Mouse (Mus musculus) hindbrain, embryonic 12.5 days (tissue): ENCODE data around the gene Tsc22d4. TPM values are rescaled to one million over a fixed set of nuclear protein-coding genes. Genes with fewer than 3 reads are reported as not detected.
A peak's percentile ranks its signal among the peaks of the same experiment; 100 is the strongest.

ENCODE experiments used
- ATAC-seq: fragments of 200-750 bp; cut with Nextera tagmentation; 2 replicates; pipeline ENCODE4 v1.8.0; 2017; ENCODE audit warnings: moderate TSS enrichment; ENCODE audit not compliant: low FRiP score
- H3K27ac ChIP-seq: fragments of 300-500 bp; sonication (generic); 2 replicates; pipeline ENCODE4 v1.5.1; 2016; ENCODE audit warnings: mild to moderate bottlenecking
- H3K27me3 ChIP-seq: fragments of 300-500 bp; sonication (generic); 2 replicates; pipeline ENCODE4 v1.6.1; 2016; ENCODE audit warnings: mild to moderate bottlenecking
- H3K36me3 ChIP-seq: fragments of 300-500 bp; sonication (generic); 2 replicates; pipeline ENCODE4 v1.6.1; 2016; ENCODE audit warnings: mild to moderate bottlenecking
- H3K4me1 ChIP-seq: fragments of 300-500 bp; sonication (generic); 2 replicates; pipeline ENCODE4 v1.6.1; 2016
- H3K4me2 ChIP-seq: fragments of 300-500 bp; sonication (generic); replicated peaks from 2 replicates; pipeline ENCODE4 v1.6.1; 2016; ENCODE audit warnings: mild to moderate bottlenecking
- H3K4me3 ChIP-seq: fragments of 300-500 bp; sonication (generic); 2 replicates; pipeline ENCODE4 v1.5.1; 2016; ENCODE audit warnings: mild to moderate bottlenecking
- H3K9ac ChIP-seq: fragments of 300-500 bp; sonication (generic); 2 replicates; pipeline ENCODE4 v1.6.1; 2016; ENCODE audit warnings: mild to moderate bottlenecking, moderate library complexity
- H3K9me3 ChIP-seq: fragments of 300-500 bp; sonication (generic); replicated peaks from 2 replicates; pipeline ENCODE4 v1.6.1; 2016; ENCODE audit warnings: mild to moderate bottlenecking
- WGBS: fragments of 180-500 bp; shearing (Covaris S2); methylation state at CpG from one replicate; pipeline ENCODE4 v1.1.7; 2016; 5-methylcytosine and 5-hydroxymethylcytosine counted together
- polyA plus RNA-seq: library from polyadenylated mRNA; unstranded; fragments of >200 nt; fragmentation: Nextera tagmentation; extraction: Ambion mirVana; gene quantifications from 2 replicates; pipeline ENCODE4 v1.2.1, GENCODE M21; 2016

The Tsc22d4 gene
- polyA plus RNA-seq, 1 experiment from 2014 or later: 81.8 TPM

DNA sequence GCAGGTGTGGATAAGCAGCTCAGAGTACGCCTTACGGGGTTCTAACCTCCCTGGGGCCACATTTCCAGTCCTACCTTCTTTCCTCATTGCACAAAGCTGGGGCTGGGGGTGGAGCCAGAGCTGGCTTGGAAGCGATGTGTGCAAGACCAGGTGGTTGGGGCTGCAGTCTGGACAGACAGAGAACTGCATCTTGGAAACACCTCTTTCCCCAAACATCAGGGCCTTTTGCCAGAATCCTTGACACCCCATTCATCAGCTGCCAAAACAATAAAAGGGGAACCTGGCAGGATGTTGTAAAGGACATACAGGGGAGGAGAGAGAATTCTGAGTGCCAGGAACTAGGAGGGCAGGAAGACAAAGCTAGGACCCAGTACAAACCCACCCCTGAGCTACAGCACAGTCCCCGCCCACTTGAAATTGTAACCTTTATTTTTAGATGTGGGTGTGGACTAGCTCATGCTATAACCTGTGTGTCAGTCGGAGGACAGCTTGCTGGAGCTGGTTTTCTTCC, 30.9 kb downstream of the Tsc22d4 start:
- no peak for ATAC-seq
- no peak overlapping the region; the same call in 1 of the 2 replicates for H3K9ac ChIP-seq
- H3K36me3 ChIP-seq: peaks cover 15% of the 10 kb centered on the region
- no peaks in the 10 kb centered on the region for H3K9me3 ChIP-seq
- H3K27me3 ChIP-seq: no peaks in the 10 kb centered on the region
- peaks cover 17% of the 10 kb centered on the region for H3K4me1 ChIP-seq
- H3K27ac ChIP-seq: no peak overlapping the region
- H3K4me2 ChIP-seq: no peak overlapping the region
- 51% methylated on average over 5 of the region's 5 CpGs for WGBS
- no peak overlapping the region for H3K4me3 ChIP-seq

DNA sequence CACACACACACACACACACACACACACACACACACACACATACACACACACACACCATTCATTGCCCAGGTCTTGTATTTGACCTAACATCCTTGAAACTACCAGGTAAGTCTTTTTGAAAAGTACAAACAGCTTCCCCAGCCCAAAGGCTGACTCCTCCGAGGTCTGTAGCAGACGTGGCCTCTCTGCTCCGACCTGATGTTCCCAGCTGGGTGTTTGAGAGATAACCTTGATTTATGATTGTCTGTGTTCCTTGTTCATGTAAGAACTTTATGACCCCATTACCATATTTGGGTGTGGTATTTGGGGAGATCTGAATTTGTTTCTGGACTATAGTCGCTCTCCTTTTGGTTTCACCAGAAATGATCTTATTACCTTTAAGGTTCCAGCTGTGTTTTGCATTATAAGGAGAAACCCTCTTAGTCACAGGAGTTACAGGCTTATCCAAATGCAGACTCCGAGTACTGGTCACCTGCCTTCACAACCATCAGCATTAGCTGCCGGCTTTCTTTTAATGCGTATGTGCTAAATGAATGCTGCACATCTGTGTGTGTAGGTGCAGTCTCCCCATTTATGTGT, 31.8 kb downstream of the Tsc22d4 start:
- WGBS: 81% methylated on average over 7 of the region's 7 CpGs
- Histone ChIP-seq H3K4me2 (no peak overlapping the region), H3K27ac (no peak overlapping the region), H3K9ac (no peak overlapping the region), H3K4me3 (no peak overlapping the region), H3K27me3 (no peaks in the 10 kb centered on the region), H3K36me3 (peaks cover 24% of the 10 kb centered on the region), H3K4me1 (peaks cover 25% of the 10 kb centered on the region), H3K9me3 (no peaks in the 10 kb centered on the region)
- no peak for ATAC-seq

DNA sequence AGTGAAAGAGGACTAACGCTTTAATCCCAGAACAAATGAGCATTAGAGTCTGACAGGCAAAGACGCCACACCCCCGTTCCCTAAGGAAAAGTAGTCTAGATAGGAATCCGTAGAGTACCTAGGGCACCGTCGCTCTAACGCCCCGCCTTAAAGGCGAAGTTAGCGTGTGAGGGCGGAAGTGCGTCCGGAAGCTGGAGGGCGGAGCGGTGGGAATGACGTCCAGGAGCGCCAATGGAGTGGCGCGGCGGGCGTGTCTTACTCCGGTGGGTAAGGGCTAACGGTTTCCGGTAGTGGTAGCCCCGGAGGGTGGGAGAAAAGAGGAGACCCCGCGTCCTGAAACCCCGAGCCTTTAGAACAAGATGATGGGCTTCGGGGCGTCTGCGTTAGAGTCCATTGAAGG, 33.1 kb downstream of the Tsc22d4 start, which contains the start of gene Ppp1r35:
Gene Ppp1r35 (plus strand): TSS at position 215 of the 400 bp plus-strand sequence.
- peaks cover 37% of the 10 kb centered on the region for H3K36me3 ChIP-seq
- peak within 1 kb of the TSS; percentile 98 for H3K4me2 ChIP-seq
- peak within 1 kb of the TSS; percentile 96 for H3K9ac ChIP-seq
- H3K27ac ChIP-seq: peak within 1 kb of the TSS; percentile 96
- H3K9me3 ChIP-seq: no peaks in the 10 kb centered on the region
- H3K4me1 ChIP-seq: peaks cover 38% of the 10 kb centered on the region
- under 1% methylated on average over 31 of the region's 31 CpGs for WGBS
- ATAC-seq: peak; percentile 95
- H3K4me3 ChIP-seq: peak within 1 kb of the TSS; percentile 99
- H3K27me3 ChIP-seq: no peaks in the 10 kb centered on the region

DNA sequence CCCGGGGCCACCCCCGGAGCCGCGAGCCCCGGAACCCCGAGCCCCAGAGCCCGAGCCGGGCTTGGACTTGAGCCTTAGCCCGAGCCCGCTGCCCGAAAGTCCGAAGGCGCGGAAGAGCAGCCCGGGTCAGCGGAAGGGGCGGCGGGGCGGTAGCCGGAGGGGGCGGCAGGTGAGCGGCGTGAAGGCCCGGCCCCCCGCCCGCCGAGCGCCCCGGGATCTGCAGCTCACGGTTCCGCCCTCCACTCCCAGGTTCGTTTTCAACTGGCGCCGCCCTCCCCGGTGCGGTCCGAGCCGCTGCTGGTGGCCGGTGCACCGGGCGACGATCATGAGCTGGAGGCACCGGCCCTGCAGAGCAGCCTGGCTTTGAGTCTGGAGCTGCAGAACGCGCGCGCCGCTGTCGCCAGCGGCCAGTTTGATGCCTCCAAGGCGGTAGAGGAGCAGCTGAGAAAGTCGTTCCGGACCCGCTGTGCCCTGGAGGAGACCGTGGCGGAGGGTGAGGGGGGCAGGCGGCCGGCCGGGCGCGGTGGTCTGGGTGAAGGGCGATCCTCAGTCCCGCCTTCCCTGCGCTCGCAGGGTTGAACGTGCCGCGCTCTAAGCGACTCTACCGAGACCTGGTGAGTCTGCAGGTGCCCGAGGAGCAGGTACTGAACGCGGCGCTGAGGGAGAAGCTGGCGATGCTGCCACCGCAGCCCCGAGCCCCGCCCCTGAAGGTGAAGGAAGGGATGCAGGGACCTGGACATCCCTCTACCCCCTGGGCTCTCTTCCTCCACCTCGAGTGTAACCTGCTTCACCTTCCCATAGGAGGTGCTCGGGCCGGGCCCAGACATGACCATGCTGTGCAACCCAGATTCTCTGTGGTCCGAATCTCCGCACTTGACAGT, 33.8 kb downstream of the Tsc22d4 start:
- H3K4me2 ChIP-seq: peak overlapping the region; percentile 98
- no peaks in the 10 kb centered on the region for H3K9me3 ChIP-seq
- peak; percentile 38 for ATAC-seq
- H3K27me3 ChIP-seq: no peaks in the 10 kb centered on the region
- H3K27ac ChIP-seq: peak overlapping the region; percentile 96
- peak overlapping the region; percentile 99 for H3K4me3 ChIP-seq
- peaks cover 43% of the 10 kb centered on the region for H3K36me3 ChIP-seq
- peaks cover 44% of the 10 kb centered on the region for H3K4me1 ChIP-seq
- H3K9ac ChIP-seq: peak overlapping the region; percentile 96
- under 1% methylated on average over 64 of the region's 83 CpGs for WGBS

DNA sequence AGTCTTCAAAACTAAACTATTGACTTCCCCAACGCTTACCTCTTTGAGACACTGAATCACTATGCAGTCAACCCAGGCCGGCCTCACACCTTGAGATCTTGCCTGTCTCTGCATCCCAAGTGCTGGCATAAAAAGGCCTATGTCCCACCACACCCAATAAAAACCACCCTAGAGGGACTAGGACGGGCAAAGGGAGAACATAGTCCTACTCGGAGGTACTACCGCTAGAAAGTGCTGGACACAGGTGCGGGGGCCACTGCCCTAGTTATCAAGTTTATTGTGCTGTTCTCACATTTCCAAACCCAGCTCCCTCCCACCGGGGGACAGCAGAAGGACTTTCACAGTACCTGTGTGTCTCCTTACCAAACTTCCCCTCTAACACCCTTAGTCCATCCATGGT, 36.1 kb downstream of the Tsc22d4 start:
- no peaks in the 10 kb centered on the region for H3K27me3 ChIP-seq
- no peaks in the 10 kb centered on the region for H3K9me3 ChIP-seq
- ATAC-seq: no peak
- WGBS: 95% methylated on average over 7 of the region's 7 CpGs
- H3K36me3 ChIP-seq: peaks cover 44% of the 10 kb centered on the region
- H3K27ac ChIP-seq: no peak overlapping the region
- H3K4me3 ChIP-seq: no peak overlapping the region
- H3K9ac ChIP-seq: no peak overlapping the region
- no peak overlapping the region for H3K4me2 ChIP-seq
- H3K4me1 ChIP-seq: peaks cover 54% of the 10 kb centered on the region

DNA sequence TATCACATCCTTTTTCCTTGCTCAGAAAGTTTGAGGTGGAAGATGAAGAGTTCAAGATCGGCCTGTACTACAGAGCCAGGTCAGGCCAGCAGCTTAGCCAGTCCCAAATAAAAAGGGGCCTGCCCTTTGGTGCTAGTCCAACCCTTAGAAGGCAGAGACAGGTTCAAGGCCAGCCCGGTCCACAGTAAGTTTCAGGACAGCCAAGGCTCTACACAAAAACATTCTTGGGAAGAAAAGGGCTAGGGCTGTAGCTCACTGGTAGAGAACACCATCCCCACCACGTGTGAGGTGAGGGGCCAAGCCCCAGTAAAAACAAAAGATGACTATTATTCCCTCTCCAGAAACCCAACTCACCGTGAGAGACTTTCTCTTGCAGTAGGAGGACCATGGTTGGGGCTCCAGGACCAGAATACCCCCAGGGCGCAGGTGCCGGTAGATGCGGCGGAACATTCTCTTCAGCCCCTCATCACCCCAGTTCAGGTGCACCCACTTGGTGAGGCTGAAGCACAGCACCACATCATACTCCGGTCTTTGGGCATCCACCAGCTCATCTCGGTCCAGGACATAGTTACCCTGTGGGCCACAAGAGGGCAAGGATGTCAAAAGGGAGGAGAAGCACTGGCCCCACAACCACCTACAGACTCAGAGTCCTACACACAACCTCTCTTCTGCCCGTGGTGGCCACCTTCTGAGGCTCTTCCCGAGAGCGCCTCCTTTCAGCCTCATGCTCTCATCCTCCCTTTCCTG, 37.4 kb downstream of the Tsc22d4 start:
- WGBS: 83% methylated on average over 13 of the region's 13 CpGs
- Histone ChIP-seq H3K27me3 (no peaks in the 10 kb centered on the region), H3K9ac (peak overlapping the region; percentile 97; the same call in 1 of the 2 replicates), H3K27ac (no peak overlapping the region), H3K4me2 (peak overlapping the region; percentile 78), H3K9me3 (no peaks in the 10 kb centered on the region), H3K4me1 (peaks cover 57% of the 10 kb centered on the region), H3K36me3 (peaks cover 44% of the 10 kb centered on the region), H3K4me3 (peak overlapping the region; percentile 90)
- no peak for ATAC-seq

DNA sequence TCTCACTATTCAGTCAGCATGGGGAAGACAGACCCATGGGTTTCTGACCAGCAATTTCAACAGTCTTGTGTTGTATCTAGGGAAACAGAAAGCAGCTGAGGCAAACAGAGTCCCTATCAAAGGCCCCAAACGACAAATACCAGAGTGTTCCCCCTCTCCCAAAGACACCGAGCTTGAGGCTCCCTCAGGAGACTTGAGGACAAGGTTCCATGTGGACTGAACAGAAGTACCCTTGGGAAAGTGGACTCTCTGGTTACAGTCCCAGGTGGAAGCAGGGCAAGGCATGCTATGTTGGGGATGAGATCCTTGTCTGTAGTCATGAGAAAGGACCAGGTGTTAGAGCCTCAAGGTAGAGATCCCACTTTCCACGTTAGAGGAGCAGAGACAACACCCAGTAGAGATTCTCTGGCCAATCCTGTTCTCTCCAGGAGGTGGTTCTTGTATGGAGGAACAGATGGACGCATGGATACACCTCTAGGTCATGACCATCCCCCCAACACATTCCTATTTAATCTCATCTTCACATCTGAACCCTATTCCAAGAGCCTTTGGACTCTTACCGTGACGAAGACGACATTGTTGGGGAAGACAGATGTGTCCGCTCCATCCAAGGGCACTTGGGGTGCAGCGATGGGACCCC, 38.5 kb downstream of the Tsc22d4 start:
- H3K9ac ChIP-seq: peak overlapping the region; percentile 97
- WGBS: 70% methylated on average over 9 of the region's 9 CpGs
- peaks cover 44% of the 10 kb centered on the region for H3K36me3 ChIP-seq
- H3K27ac ChIP-seq: no peak overlapping the region
- no peak for ATAC-seq
- peak overlapping the region; percentile 90 for H3K4me3 ChIP-seq
- peak overlapping the region; percentile 78 for H3K4me2 ChIP-seq
- H3K9me3 ChIP-seq: no peaks in the 10 kb centered on the region
- H3K27me3 ChIP-seq: no peaks in the 10 kb centered on the region; the same call in 1 of the 2 replicates
- H3K4me1 ChIP-seq: peaks cover 60% of the 10 kb centered on the region

DNA sequence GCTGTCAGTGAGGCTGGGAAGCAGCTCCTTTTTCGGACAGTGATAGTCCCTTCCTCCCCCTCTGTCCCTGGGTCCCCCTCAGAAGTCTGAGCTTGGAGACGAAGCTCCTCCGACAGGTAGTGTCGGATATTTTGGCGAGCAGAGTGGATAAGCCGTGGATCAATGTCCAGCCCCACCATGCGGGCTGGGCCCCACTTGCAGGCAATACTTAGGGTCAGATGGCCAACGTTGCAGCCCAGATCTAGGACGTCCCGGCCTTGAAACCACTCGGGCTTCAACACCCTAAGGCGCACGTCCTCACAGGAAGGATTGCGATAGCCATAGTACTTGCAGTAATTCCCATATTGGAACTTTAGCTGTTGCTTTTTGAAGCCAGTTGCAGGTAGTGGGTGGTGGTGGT, 39.0 kb downstream of the Tsc22d4 start:
- ATAC-seq: no peak
- peak overlapping the region; percentile 97 for H3K9ac ChIP-seq
- H3K27me3 ChIP-seq: peaks cover 3% of the 10 kb centered on the region; the same call in 1 of the 2 replicates
- H3K9me3 ChIP-seq: no peaks in the 10 kb centered on the region
- H3K36me3 ChIP-seq: peaks cover 44% of the 10 kb centered on the region
- H3K4me1 ChIP-seq: peaks cover 58% of the 10 kb centered on the region
- H3K4me2 ChIP-seq: peak overlapping the region; percentile 78
- no peak overlapping the region for H3K27ac ChIP-seq
- H3K4me3 ChIP-seq: peak overlapping the region; percentile 90
- WGBS: 83% methylated on average over 14 of the region's 14 CpGs

DNA sequence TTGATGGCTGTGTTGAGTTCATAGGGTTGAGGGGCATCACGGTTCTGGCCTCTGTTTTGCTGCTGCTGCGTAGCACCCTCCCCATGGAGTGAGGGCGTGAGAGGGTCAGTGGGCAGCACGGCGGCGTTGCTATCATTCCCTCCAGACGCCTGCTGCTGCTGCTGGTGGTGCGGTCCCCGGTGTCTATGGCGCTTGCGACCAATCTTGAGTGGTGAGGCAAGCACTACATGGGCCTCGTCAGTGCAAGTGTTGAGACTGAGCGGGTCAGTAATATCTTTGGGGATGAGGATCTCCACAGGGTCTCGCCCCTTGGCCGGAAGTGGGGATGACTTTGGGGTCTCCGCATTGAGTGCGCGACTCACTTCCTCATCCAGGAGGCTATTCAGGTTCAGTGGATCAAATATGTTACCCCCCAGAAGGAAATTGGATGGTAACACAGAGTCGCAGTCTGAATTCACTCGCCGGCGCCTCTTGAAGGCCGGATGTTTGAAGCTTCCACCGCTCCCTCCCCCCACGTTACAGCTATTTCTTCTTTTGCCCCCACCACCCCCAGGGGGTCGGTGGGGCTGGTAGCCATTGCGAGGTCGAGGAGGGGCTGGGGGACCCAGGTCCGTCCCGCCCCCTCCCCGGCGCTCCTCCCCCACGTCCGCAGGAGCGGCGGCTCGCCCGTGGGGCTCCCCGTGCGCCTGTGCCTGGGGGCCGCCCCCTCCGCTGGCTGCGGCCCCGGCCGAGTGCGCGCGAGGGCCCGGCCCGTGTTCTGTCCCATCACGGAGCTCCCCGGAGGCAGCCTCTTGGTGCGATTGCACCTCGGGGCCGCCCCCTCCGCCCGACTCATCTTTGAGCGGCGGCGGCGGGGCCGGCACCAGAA, 39.9 kb downstream of the Tsc22d4 start:
- peak overlapping the region; percentile 99 for H3K27ac ChIP-seq
- peak overlapping the region; percentile 90 for H3K4me3 ChIP-seq
- ATAC-seq: peak; percentile 11; the same call in 1 of the 2 replicates
- H3K36me3 ChIP-seq: peaks cover 40% of the 10 kb centered on the region
- peak overlapping the region; percentile 97 for H3K9ac ChIP-seq
- H3K4me1 ChIP-seq: peaks cover 49% of the 10 kb centered on the region
- WGBS: 2% methylated on average over 46 of the region's 62 CpGs
- peaks cover 3% of the 10 kb centered on the region; the same call in 1 of the 2 replicates for H3K27me3 ChIP-seq
- no peaks in the 10 kb centered on the region for H3K9me3 ChIP-seq
- peak overlapping the region; percentile 78 for H3K4me2 ChIP-seq

DNA sequence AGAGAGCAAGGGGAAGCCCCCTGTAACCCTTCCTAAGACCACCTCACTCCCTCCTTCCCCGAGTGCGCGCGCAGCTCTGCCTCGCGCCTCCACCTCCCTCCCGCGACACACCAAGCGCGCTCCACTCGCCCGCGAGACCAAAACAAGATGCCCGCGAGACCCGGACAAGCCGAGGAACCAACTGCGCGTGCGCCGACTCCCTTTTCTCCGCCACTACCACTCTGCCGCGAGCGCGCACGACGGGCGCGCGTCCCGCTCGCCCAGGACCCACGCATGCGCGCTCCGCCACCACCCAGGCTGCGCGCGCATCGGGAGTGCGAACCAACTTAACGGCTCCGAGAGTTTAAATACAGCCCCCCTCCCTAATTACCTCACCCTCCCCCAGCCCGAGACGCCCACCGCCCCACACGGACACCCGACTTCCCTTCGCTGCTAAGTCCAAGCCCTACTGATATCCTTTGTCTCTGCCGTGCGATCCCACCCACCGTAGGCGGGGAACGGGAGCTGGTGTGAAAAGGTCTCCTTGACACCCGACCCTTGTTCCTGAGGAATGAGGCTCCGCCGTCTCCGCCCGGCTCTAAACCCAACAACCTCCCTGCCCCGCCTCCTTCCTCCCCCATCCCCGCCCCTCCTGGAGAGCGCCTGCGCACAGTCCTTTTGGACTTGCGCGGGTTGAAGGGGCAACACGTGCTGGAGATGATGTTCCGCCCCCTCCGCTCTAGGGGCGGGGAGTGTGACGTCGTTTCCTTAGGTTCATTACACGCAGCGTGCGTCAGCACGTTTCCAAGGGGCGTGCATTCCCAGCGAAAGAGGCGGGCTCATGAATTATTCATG, 40.8 kb downstream of the Tsc22d4 start:
- Histone ChIP-seq H3K27me3 (peaks cover 3% of the 10 kb centered on the region; the same call in 1 of the 2 replicates), H3K4me1 (peaks cover 44% of the 10 kb centered on the region), H3K4me3 (peak overlapping the region; percentile 90), H3K36me3 (peaks cover 31% of the 10 kb centered on the region), H3K27ac (peak overlapping the region; percentile 99), H3K4me2 (peak overlapping the region; percentile 78), H3K9me3 (no peaks in the 10 kb centered on the region), H3K9ac (peak overlapping the region; percentile 97)
- ATAC-seq: peak; percentile 87
- WGBS: under 1% methylated on average over 77 of the region's 79 CpGs
